Mouse (Mus musculus) heart, embryonic 12.5 days (tissue): Measurements from ENCODE around the gene Sytl1. TPM values are rescaled to one million over a fixed set of nuclear protein-coding genes. Genes with fewer than 3 reads are reported as not detected.

Source experiments
- ATAC-seq: fragments of 200-750 bp; cut with Nextera tagmentation; 2 replicates; pipeline ENCODE4 v1.8.0; 2017; ENCODE audit warnings: moderate TSS enrichment, moderate library complexity; ENCODE audit not compliant: insufficient number of reproducible peaks, low FRiP score
- H3K27ac ChIP-seq: fragments of 300-500 bp; sonication (generic); 2 replicates; pipeline ENCODE4 v1.5.1; 2016; ENCODE audit warnings: mild to moderate bottlenecking, moderate library complexity; ENCODE audit not compliant: poor library complexity, severe bottlenecking
- H3K27me3 ChIP-seq: fragments of 300-500 bp; sonication (generic); replicated peaks from 2 replicates; pipeline ENCODE4 v1.6.1; 2016; ENCODE audit warnings: mild to moderate bottlenecking, moderate library complexity
- H3K36me3 ChIP-seq: fragments of 300-500 bp; sonication (generic); 2 replicates; pipeline ENCODE4 v1.6.1; 2016; ENCODE audit warnings: mild to moderate bottlenecking, moderate library complexity
- H3K4me1 ChIP-seq: fragments of 300-500 bp; sonication (generic); replicated peaks from 2 replicates; pipeline ENCODE4 v1.6.1; 2016; ENCODE audit warnings: mild to moderate bottlenecking
- H3K4me2 ChIP-seq: fragments of 300-500 bp; sonication (generic); 2 replicates; pipeline ENCODE4 v1.6.1; 2016; ENCODE audit warnings: mild to moderate bottlenecking, moderate library complexity
- H3K4me3 ChIP-seq: fragments of 300-500 bp; sonication (generic); 2 replicates; pipeline ENCODE4 v1.5.1; 2016; ENCODE audit warnings: mild to moderate bottlenecking
- H3K9ac ChIP-seq: fragments of 300-500 bp; sonication (generic); 2 replicates; pipeline ENCODE4 v1.6.1; 2016; ENCODE audit warnings: mild to moderate bottlenecking, moderate library complexity
- H3K9me3 ChIP-seq: fragments of 300-500 bp; sonication (generic); replicated peaks from 2 replicates; pipeline ENCODE4 v1.6.1; 2016; ENCODE audit warnings: mild to moderate bottlenecking, moderate library complexity
- WGBS: fragments of 180-500 bp; shearing (Covaris S2); methylation state at CpG from one replicate; pipeline ENCODE4 v1.1.7; 2016; 5-methylcytosine and 5-hydroxymethylcytosine counted together
- polyA plus RNA-seq: library from polyadenylated mRNA; unstranded; fragments of >200 nt; fragmentation: Nextera tagmentation; extraction: Ambion mirVana; gene quantifications from 2 replicates; pipeline ENCODE4 v1.2.1, GENCODE M21; 2016

Sytl1 gene
- polyA plus RNA-seq, 1 experiment from 2014 or later = 0.47 TPM

DNA sequence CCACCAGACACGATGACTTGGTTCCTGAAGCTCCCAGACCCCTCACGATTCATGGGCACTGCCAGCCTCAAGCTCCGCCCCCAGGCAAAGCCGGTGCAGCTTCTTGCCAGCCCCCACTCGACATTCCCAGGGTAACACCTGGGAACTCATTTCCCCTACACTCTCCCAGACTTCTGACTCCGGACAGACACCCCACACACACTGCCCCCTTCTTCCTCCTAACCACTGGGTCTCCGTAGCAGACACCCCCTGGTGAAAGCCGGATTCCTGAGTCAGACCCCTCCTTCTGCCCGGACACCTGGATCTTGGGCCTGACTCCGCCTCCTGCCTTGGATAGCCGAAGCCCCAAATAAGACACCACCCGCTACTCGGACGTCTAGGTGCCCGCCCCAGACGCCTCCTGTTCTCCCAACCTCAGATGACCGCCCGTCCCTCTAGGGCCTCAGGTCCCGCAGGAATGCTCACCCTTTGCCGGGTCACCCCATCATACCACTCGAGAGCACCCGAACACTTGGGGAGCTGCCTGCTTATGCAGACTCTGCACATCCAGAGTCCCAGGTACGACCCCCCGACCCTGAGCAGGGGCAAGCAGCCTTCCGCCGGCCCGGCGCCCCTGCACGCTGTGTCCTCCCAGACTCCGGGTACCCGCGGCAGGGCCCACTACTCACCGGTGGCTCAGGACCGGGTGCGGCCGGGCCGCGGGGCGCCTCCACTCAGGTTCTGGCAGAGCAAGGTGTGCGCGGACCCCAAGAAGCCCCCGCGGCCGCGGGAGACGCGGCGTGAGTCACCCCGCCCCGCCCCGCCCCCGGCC, 51.0 kb downstream of the Sytl1 start, which contains the start of the genes Cd164l2 and Gpr3:
Gene Cd164l2 (plus strand): TSS at position 381 of the 811 bp plus-strand sequence.
Gene Gpr3 (minus strand): TSS at position 786 of the 811 bp plus-strand sequence.
- H3K4me3 ChIP-seq = peak within 1 kb of the TSS; percentile 69
- ATAC-seq = peak; percentile 35; the same call in 1 of the 2 replicates
- H3K27me3 ChIP-seq = peaks cover 53% of the 10 kb centered on the region
- 2% methylated on average over 52 of the region's 52 CpGs for WGBS
- peak within 1 kb of the TSS; percentile 79 for H3K9ac ChIP-seq
- H3K27ac ChIP-seq = peak within 1 kb of the TSS; percentile 15; the same call in 1 of the 2 replicates
- peak within 1 kb of the TSS; percentile 99 for H3K4me2 ChIP-seq
- no peaks in the 10 kb centered on the region for H3K36me3 ChIP-seq
- H3K4me1 ChIP-seq = peaks cover 23% of the 10 kb centered on the region
- no peaks in the 10 kb centered on the region for H3K9me3 ChIP-seq

- 90% methylated on average over 19 of the region's 19 CpGs for WGBS
- no peak for ATAC-seq
- H3K27ac ChIP-seq = no peak overlapping the region
- H3K36me3 ChIP-seq = no peaks in the 10 kb centered on the region
- H3K4me3 ChIP-seq = no peak overlapping the region
- H3K4me1 ChIP-seq = peaks cover 23% of the 10 kb centered on the region
- H3K9me3 ChIP-seq = no peaks in the 10 kb centered on the region
- H3K27me3 ChIP-seq = peaks cover 53% of the 10 kb centered on the region
- no peak overlapping the region for H3K9ac ChIP-seq
- H3K4me2 ChIP-seq = no peak overlapping the region
These were observed 52.0 kb downstream of the Sytl1 start for GRCm38 (mm10) chr4:133210788-133211390.

DNA sequence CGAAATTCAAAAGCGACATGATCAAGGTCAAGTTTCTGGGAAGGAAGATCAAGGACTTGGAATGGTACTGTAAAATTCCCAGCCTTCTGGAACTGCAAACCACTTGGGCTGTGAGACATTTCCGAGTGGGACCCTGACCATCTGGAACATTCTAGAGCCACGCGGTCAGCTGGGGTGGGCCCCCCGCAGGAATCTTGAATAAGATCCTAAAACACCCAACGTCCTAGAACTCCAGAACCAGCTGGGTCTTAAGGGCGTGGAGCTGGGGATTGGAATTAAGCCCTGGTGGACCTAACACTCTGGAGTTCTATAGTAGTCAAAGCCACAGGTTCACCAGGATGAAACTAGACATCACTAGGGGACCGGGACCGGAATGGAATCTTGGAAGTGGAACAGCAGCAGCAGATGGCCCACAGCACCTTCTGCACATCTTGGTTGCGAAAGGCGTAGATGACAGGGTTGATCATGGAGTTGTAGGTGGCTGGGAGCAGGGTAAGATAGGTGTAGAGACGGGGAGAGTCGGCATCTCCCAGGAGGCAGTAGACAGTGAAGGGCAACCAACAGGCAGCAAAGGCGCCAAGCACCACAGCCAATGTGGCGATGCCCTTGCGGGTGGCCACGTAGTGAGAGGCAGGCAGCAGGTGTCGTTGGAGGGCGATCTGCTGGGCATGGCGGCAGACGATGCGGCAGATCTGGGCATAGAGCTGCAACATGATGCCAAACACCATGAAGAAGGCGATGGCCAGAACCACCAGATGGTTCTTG, 52.7 kb downstream of the Sytl1 start:
- WGBS = 89% methylated on average over 24 of the region's 24 CpGs
- Histone ChIP-seq H3K9ac (no peak overlapping the region), H3K27me3 (peaks cover 50% of the 10 kb centered on the region), H3K4me2 (no peak overlapping the region), H3K4me1 (peaks cover 23% of the 10 kb centered on the region), H3K9me3 (no peaks in the 10 kb centered on the region), H3K27ac (no peak overlapping the region), H3K4me3 (no peak overlapping the region), H3K36me3 (no peaks in the 10 kb centered on the region)
- ATAC-seq = no peak

DNA sequence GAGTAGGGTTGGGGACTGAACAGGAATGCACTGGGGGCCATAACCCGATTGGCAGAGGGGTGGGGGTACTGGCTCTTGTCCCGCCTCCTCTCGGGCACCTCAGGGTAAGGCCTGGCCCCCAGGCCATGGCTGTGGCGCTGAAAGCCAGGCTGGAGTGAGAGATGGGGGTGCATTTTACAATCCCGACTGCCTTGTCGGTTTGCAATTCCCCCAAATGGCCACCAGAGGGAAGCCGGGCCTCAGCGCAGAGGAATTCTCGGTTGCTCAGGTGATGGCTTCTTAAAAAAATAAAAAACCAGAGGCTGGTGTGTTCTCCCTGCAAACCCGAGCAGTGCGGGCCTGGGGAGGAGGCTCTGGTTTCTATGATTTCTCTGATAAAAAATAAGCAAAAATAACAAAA, 53.5 kb downstream of the Sytl1 start:
- Histone ChIP-seq H3K4me1 (peaks cover 31% of the 10 kb centered on the region), H3K9me3 (no peaks in the 10 kb centered on the region), H3K4me2 (no peak overlapping the region), H3K36me3 (no peaks in the 10 kb centered on the region), H3K4me3 (no peak overlapping the region), H3K27ac (no peak overlapping the region), H3K27me3 (peaks cover 43% of the 10 kb centered on the region), H3K9ac (no peak overlapping the region)
- no peak for ATAC-seq
- WGBS = 5% methylated on average over 11 of the region's 11 CpGs

DNA sequence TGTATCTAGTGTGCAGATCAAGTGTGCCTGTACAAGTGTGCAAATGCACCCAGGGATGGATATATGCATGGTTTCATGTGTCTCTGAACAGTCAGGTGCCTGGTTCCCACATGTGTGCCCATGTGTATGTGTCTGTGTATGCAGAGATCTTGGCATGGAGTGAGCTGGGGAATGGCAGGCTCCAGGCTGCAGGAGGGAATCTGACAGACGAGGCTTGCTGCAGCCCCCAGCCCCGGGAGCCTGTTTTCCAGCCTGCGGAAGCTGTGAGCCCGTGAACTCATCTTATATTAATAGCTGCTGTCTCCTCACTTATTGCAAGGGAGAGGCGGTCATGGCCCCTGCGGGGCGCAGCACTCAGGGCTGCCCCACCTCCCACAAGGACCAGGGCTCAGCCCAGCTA, 58.5 kb downstream of the Sytl1 start:
- H3K27ac ChIP-seq = peak overlapping the region; percentile 79
- peak overlapping the region; percentile 33; the same call in 1 of the 2 replicates for H3K9ac ChIP-seq
- no peaks in the 10 kb centered on the region for H3K9me3 ChIP-seq
- no peaks in the 10 kb centered on the region for H3K36me3 ChIP-seq
- no peak overlapping the region for H3K4me3 ChIP-seq
- WGBS = 28% methylated on average over 7 of the region's 7 CpGs
- H3K4me1 ChIP-seq = peaks cover 45% of the 10 kb centered on the region
- peak overlapping the region; percentile 30; the same call in 1 of the 2 replicates for H3K4me2 ChIP-seq
- ATAC-seq = no peak
- peaks cover 7% of the 10 kb centered on the region for H3K27me3 ChIP-seq

DNA sequence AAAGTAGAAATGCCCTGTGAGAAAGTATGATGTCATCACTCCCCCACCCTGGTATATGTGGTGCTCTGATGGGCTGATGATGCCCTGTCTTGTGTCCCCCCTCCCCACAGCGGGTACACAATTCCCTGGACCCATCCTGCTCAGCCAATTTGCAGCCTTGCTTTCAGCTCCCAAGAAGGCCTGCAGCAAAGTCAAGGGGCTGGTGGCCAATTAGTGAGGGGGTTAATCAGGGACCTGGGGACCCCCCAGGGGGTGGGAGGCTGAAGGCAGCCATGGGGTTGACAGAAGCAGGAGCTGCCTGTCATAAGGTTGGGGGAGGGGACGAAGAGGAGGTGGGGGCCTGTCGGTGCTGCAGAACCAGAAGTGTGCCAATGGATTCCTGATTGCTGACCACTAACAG, 59.3 kb downstream of the Sytl1 start:
- Histone ChIP-seq H3K4me1 (peaks cover 49% of the 10 kb centered on the region), H3K36me3 (no peaks in the 10 kb centered on the region), H3K27me3 (peaks cover 7% of the 10 kb centered on the region), H3K27ac (no peak overlapping the region), H3K9me3 (no peaks in the 10 kb centered on the region), H3K9ac (no peak overlapping the region), H3K4me3 (no peak overlapping the region), H3K4me2 (no peak overlapping the region)
- 60% methylated on average over 3 of the region's 3 CpGs for WGBS
- no peak for ATAC-seq

Other genes with a start within 250 kb of the Sytl1 start
- gene Wasf2, start 132.6 kb downstream of the Sytl1 start, polyA plus RNA-seq = 68.5 and 70.1 TPM in 2 replicates
- 0.34 TPM in 1 of 2 replicates, not detected in the other for gene Cd164l2, start 51.0 kb downstream of the Sytl1 start, polyA plus RNA-seq
- 0.27 and 0.37 TPM in 2 replicates for gene Gpr3, start 50.6 kb downstream of the Sytl1 start, polyA plus RNA-seq
- 2.3 and 3.2 TPM in 2 replicates for gene Map3k6, start 22.3 kb downstream of the Sytl1 start, polyA plus RNA-seq
- gene Tmem222, start 14.7 kb upstream of the Sytl1 start, polyA plus RNA-seq = 52.4 and 55.2 TPM in 2 replicates
- gene Wdtc1, start 90.4 kb upstream of the Sytl1 start, polyA plus RNA-seq = 16.1 and 17.9 TPM in 2 replicates
- 7.3 and 8.8 TPM in 2 replicates for gene Slc9a1, start 106.6 kb upstream of the Sytl1 start, polyA plus RNA-seq
- 0.88 and 1.3 TPM in 2 replicates for gene Tent5b, start 217.0 kb upstream of the Sytl1 start, polyA plus RNA-seq
- gene Trnp1, start 235.4 kb upstream of the Sytl1 start, polyA plus RNA-seq = 1.2 TPM in 2 replicates